Mouse (Mus musculus): ENCODE measurements at regions not wholly inside any gene's neighbourhood (a gene's known extent, or its start where the extent isn't known, plus 50 kb on each side); places are given as distances from the start of the nearest gene placed in this dataset.

DNA sequence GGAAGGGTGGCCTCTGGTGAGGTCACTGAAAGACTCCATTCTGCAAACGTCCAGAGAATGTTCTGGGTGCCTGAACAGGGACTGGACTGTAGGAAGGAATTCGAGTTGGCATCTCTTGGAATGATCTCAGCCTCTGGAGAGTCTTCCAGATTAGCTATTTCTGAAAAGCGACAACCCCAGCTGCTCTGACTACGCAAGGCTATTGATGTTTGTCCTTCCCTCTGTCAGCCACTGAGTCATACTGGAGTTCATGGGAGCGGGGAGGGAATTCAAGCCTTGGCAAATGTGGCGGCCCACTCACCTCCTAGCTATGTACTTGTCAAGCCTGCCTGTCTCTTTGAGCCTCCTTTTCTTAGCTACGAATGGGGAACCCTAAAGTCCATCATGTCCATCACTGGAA lies 182.4 kb downstream of the Tle3 start:
- no peaks in the 10 kb centered on the region for H3K9me3 ChIP-seq (ENCODE audit: low read length)
- H3K36me3 ChIP-seq (ENCODE audit: insufficient read depth): no peaks in the 10 kb centered on the region
- H3K4me1 ChIP-seq (ENCODE audit: insufficient read depth): no peaks in the 10 kb centered on the region
- no peak overlapping the region for H3K9ac ChIP-seq
- H3K4me3 ChIP-seq (ENCODE audit: low read depth, low read length): no peak overlapping the region
- H3K27me3 ChIP-seq (ENCODE audit: insufficient read depth, low read length): no peaks in the 10 kb centered on the region
- TF ChIP-seq CTCF (IDR thresholded peaks at IDR 0.05; ENCODE audit: low read depth): no peak
- WGBS: 53% methylated on average over 7 of the region's 7 CpGs
- DNase-seq (no peak), ATAC-seq (no peak)
- no peak overlapping the region for H3K4me2 ChIP-seq (ENCODE audit: low read depth)
- no peak overlapping the region for H3K27ac ChIP-seq (ENCODE audit: low read depth, low read length)

GRCm38 (mm10) chr9:61553626-61554025 lies 181.5 kb downstream of the Tle3 start:
- H3K9ac ChIP-seq: no peak overlapping the region
- peak; percentile 21; the same call in 1 of the 2 replicates for TF ChIP-seq CTCF (IDR thresholded peaks at IDR 0.05; ENCODE audit: low read depth)
- no peaks in the 10 kb centered on the region for H3K4me1 ChIP-seq (ENCODE audit: insufficient read depth)
- H3K4me2 ChIP-seq (ENCODE audit: low read depth): no peak overlapping the region
- ATAC-seq (no peak), DNase-seq (no peak)
- no peak overlapping the region for H3K27ac ChIP-seq (ENCODE audit: low read depth, low read length)
- H3K4me3 ChIP-seq (ENCODE audit: low read depth, low read length): no peak overlapping the region
- no peaks in the 10 kb centered on the region for H3K9me3 ChIP-seq (ENCODE audit: low read length)
- no peaks in the 10 kb centered on the region for H3K36me3 ChIP-seq (ENCODE audit: insufficient read depth)
- 15% methylated on average over 5 of the region's 5 CpGs for WGBS
- H3K27me3 ChIP-seq (ENCODE audit: insufficient read depth, low read length): no peaks in the 10 kb centered on the region

DNA sequence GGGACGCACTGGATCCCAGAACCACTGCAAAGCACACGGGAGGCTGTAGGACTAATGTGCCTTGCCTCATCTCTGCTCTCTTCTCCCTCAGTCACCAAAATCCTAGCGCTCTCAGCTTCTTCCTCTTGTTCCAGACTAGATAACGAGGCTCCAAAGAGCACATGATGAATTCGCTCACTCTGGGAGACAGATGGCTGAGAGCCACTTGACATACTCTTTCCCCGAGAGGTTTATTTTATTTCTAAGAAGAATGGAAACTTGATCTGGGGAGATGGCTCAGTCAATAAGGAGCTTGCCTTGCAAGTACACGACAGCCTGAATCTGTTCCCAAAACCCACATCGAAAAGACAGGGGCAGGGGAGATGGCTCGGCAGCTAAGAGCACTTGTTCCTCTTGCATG lies 179.2 kb downstream of the Tle3 start:
- ATAC-seq (no peak), DNase-seq (no peak)
- Histone ChIP-seq H3K4me3 (ENCODE audit: low read depth, low read length) (no peak overlapping the region), H3K27ac (ENCODE audit: low read depth, low read length) (no peak overlapping the region), H3K9me3 (ENCODE audit: low read length) (no peaks in the 10 kb centered on the region), H3K4me2 (ENCODE audit: low read depth) (no peak overlapping the region), H3K36me3 (ENCODE audit: insufficient read depth) (no peaks in the 10 kb centered on the region), H3K4me1 (ENCODE audit: insufficient read depth) (no peaks in the 10 kb centered on the region), H3K9ac (no peak overlapping the region), H3K27me3 (ENCODE audit: insufficient read depth, low read length) (no peaks in the 10 kb centered on the region)
- 42% methylated on average over 9 of the region's 9 CpGs for WGBS
- no peak for TF ChIP-seq CTCF (IDR thresholded peaks at IDR 0.05; ENCODE audit: low read depth)

DNA sequence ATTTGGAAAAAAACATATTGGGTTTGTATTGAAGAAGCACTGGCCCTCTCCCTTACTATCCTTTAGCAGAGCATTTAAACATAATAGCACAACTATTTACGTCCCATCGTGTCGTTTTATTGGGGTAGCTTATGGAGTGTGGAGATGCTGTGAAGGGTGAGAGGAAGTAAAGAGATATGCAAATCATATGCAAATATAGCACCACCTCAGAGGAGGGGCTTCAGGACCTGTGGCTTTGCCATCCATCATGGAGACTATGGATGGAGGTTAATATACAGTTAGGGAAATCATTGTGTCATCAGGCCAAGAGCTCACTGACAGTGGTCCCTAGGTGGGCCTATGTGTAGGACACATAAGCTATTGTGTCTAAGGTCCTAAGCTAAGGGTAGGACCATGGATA lies 178.2 kb downstream of the Tle3 start:
- no peak for TF ChIP-seq CTCF (IDR thresholded peaks at IDR 0.05; ENCODE audit: low read depth)
- Histone ChIP-seq H3K4me1 (ENCODE audit: insufficient read depth) (no peaks in the 10 kb centered on the region), H3K9me3 (ENCODE audit: low read length) (no peaks in the 10 kb centered on the region), H3K36me3 (ENCODE audit: insufficient read depth) (no peaks in the 10 kb centered on the region), H3K4me2 (ENCODE audit: low read depth) (no peak overlapping the region), H3K9ac (no peak overlapping the region), H3K4me3 (ENCODE audit: low read depth, low read length) (no peak overlapping the region), H3K27me3 (ENCODE audit: insufficient read depth, low read length) (no peaks in the 10 kb centered on the region), H3K27ac (ENCODE audit: low read depth, low read length) (no peak overlapping the region)
- ATAC-seq (no peak), DNase-seq (no peak)
- 27% methylated on average over 3 of the region's 3 CpGs for WGBS

GRCm38 (mm10) chr9:61549692-61550241 lies 177.6 kb downstream of the Tle3 start:
- no peaks in the 10 kb centered on the region for H3K4me1 ChIP-seq (ENCODE audit: insufficient read depth)
- H3K27me3 ChIP-seq (ENCODE audit: insufficient read depth, low read length): no peaks in the 10 kb centered on the region
- no peak overlapping the region for H3K9ac ChIP-seq
- H3K9me3 ChIP-seq (ENCODE audit: low read length): no peaks in the 10 kb centered on the region
- no peaks in the 10 kb centered on the region for H3K36me3 ChIP-seq (ENCODE audit: insufficient read depth)
- no peak overlapping the region for H3K27ac ChIP-seq (ENCODE audit: low read depth, low read length)
- ATAC-seq (peak; percentile 87), DNase-seq (peak; percentile 47)
- no peak for TF ChIP-seq CTCF (IDR thresholded peaks at IDR 0.05; ENCODE audit: low read depth)
- H3K4me3 ChIP-seq (ENCODE audit: low read depth, low read length): no peak overlapping the region
- 10% methylated on average over 5 of the region's 5 CpGs for WGBS
- no peak overlapping the region for H3K4me2 ChIP-seq (ENCODE audit: low read depth)

GRCm38 (mm10) chr9:61537316-61538189 lies 165.4 kb downstream of the Tle3 start:
- no peak for ATAC-seq

GRCm38 (mm10) chr9:61533237-61533636 lies 161.1 kb downstream of the Tle3 start:
- Histone ChIP-seq H3K4me1 (ENCODE audit: insufficient read depth) (no peaks in the 10 kb centered on the region), H3K27me3 (ENCODE audit: insufficient read depth, low read length) (no peaks in the 10 kb centered on the region), H3K4me2 (ENCODE audit: low read depth) (no peak overlapping the region), H3K9ac (no peak overlapping the region), H3K27ac (ENCODE audit: low read depth, low read length) (no peak overlapping the region), H3K9me3 (ENCODE audit: low read length) (no peaks in the 10 kb centered on the region), H3K4me3 (ENCODE audit: low read depth, low read length) (no peak overlapping the region), H3K36me3 (ENCODE audit: insufficient read depth) (no peaks in the 10 kb centered on the region)
- no peak for TF ChIP-seq CTCF (IDR thresholded peaks at IDR 0.05; ENCODE audit: low read depth)
- DNase-seq (no peak), ATAC-seq (no peak)
- 92% methylated on average over 9 of the region's 9 CpGs for WGBS

More at GRCm38 (mm10) chr9:61537316-61538189, 165.4 kb downstream of the Tle3 start:
- DNase-seq: no peak
- WGBS: 19% methylated on average over 18 of the region's 22 CpGs
- Histone ChIP-seq H3K36me3 (ENCODE audit: insufficient read depth) (no peaks in the 10 kb centered on the region), H3K4me1 (ENCODE audit: insufficient read depth) (no peaks in the 10 kb centered on the region), H3K9ac (no peak overlapping the region), H3K4me2 (ENCODE audit: low read depth) (0 out of 2 replicates have a peak overlapping the region, but pooled peaks have one; percentile 17), H3K4me3 (ENCODE audit: low read depth, low read length) (no peak overlapping the region), H3K27me3 (ENCODE audit: insufficient read depth, low read length) (no peaks in the 10 kb centered on the region), H3K27ac (ENCODE audit: low read depth, low read length) (no peak overlapping the region), H3K9me3 (ENCODE audit: low read length) (no peaks in the 10 kb centered on the region)
- no peak for TF ChIP-seq CTCF (IDR thresholded peaks at IDR 0.05; ENCODE audit: low read depth)
